Mouse (Mus musculus) neural tube, embryonic 13.5 days (tissue): Measurements from ENCODE around the gene Eci2. TPM values are rescaled to one million over a fixed set of nuclear protein-coding genes. Genes with fewer than 3 reads are reported as not detected.
"Not testable (repeated sequence)": the region's sequence is repeated elsewhere in the genome, so short reads cannot be mapped to it uniquely, and the experiment has no call there.

Experiments
- ATAC-seq: fragments of 200-750 bp; cut with Nextera tagmentation; 2 replicates; pipeline ENCODE4 v1.8.0; 2017; ENCODE audit warnings: low read depth, mild to moderate bottlenecking, moderate TSS enrichment, moderate library complexity
- H3K27ac ChIP-seq: fragments of 300-500 bp; sonication (generic); replicated peaks from 2 replicates; pipeline ENCODE4 v1.5.1; 2015; ENCODE audit warnings: moderate library complexity, mild to moderate bottlenecking, inconsistent platforms
- H3K27me3 ChIP-seq: fragments of 300-500 bp; sonication (generic); 2 replicates; pipeline ENCODE4 v1.6.1; 2015; ENCODE audit warnings: mild to moderate bottlenecking, inconsistent platforms
- H3K36me3 ChIP-seq: fragments of 300-500 bp; sonication (generic); 2 replicates; pipeline ENCODE4 v1.6.1; 2015; ENCODE audit warnings: mild to moderate bottlenecking, inconsistent platforms
- H3K4me1 ChIP-seq: fragments of 300-500 bp; sonication (generic); replicated peaks from 2 replicates; pipeline ENCODE4 v1.6.1; 2015; ENCODE audit warnings: inconsistent platforms
- H3K4me2 ChIP-seq: fragments of 300-500 bp; sonication (generic); 2 replicates; pipeline ENCODE4 v1.6.1; 2015; ENCODE audit warnings: inconsistent platforms, mild to moderate bottlenecking, moderate library complexity
- H3K4me3 ChIP-seq: fragments of 300-500 bp; sonication (generic); 2 replicates; pipeline ENCODE4 v1.5.1; 2015; ENCODE audit warnings: mild to moderate bottlenecking, inconsistent platforms
- H3K9ac ChIP-seq: fragments of 300-500 bp; sonication (generic); 2 replicates; pipeline ENCODE4 v1.6.1; 2015; ENCODE audit warnings: moderate library complexity, mild to moderate bottlenecking, inconsistent platforms
- H3K9me3 ChIP-seq: fragments of 300-500 bp; sonication (generic); 2 replicates; pipeline ENCODE4 v1.6.1; 2016; ENCODE audit warnings: inconsistent platforms
- WGBS: fragments of 180-500 bp; shearing (Covaris S2); methylation state at CpG from one replicate; pipeline ENCODE4 v1.1.7; 2015; 5-methylcytosine and 5-hydroxymethylcytosine counted together
- polyA plus RNA-seq: library from polyadenylated mRNA; unstranded; fragments of >200 nt; fragmentation: Nextera tagmentation; extraction: Ambion mirVana; gene quantifications from 2 replicates; pipeline ENCODE4 v1.2.1, GENCODE M21; 2015

Gene Eci2
- polyA plus RNA-seq, 1 experiment from 2014 or later = 127 TPM

GRCm38 (mm10) chr13:35028365-35028764 is 1.5 kb upstream of the Eci2 start:
- 89% methylated on average over 3 of the region's 3 CpGs for WGBS
- Histone ChIP-seq H3K9ac (no peak overlapping the region), H3K36me3 (no peaks in the 10 kb centered on the region)

GRCm38 (mm10) chr13:35023401-35023800 is 3.5 kb downstream of the Eci2 start:
- not testable (repeated sequence) for H3K4me2 ChIP-seq, H3K27me3 ChIP-seq, H3K4me3 ChIP-seq, H3K9me3 ChIP-seq, H3K4me1 ChIP-seq, ATAC-seq, H3K27ac ChIP-seq, H3K9ac ChIP-seq, H3K36me3 ChIP-seq
- WGBS = 61% methylated on average over 1 of the region's 1 CpGs

More at GRCm38 (mm10) chr13:35028365-35028764, 1.5 kb upstream of the Eci2 start:
- H3K4me1 ChIP-seq = peaks cover 3% of the 10 kb centered on the region
- no peak overlapping the region for H3K27ac ChIP-seq
- no peak overlapping the region for H3K4me2 ChIP-seq
- H3K27me3 ChIP-seq = no peaks in the 10 kb centered on the region
- H3K9me3 ChIP-seq = no peaks in the 10 kb centered on the region
- no peak overlapping the region for H3K4me3 ChIP-seq
- ATAC-seq = no peak

- H3K27ac ChIP-seq = no peak overlapping the region
- H3K36me3 ChIP-seq = no peaks in the 10 kb centered on the region
- H3K4me2 ChIP-seq = no peak overlapping the region
- WGBS = 72% methylated on average over 3 of the region's 3 CpGs
- ATAC-seq = no peak
- no peak overlapping the region for H3K9ac ChIP-seq
- H3K27me3 ChIP-seq = no peaks in the 10 kb centered on the region
- H3K4me3 ChIP-seq = no peak overlapping the region
- H3K9me3 ChIP-seq = no peaks in the 10 kb centered on the region
- H3K4me1 ChIP-seq = no peaks in the 10 kb centered on the region
Measured at GRCm38 (mm10) chr13:35020383-35020782, 6.5 kb downstream of the Eci2 start.

- Histone ChIP-seq H3K9ac (no peak overlapping the region), H3K4me3 (no peak overlapping the region), H3K4me1 (no peaks in the 10 kb centered on the region), H3K27me3 (no peaks in the 10 kb centered on the region), H3K36me3 (no peaks in the 10 kb centered on the region), H3K27ac (no peak overlapping the region), H3K4me2 (no peak overlapping the region), H3K9me3 (0 out of 2 replicates have a peak, but pooled peaks cover 5% of the 10 kb centered on the region)
- 86% methylated on average over 7 of the region's 7 CpGs for WGBS
- no peak for ATAC-seq
Measured at GRCm38 (mm10) chr13:35018866-35019536, 7.9 kb downstream of the Eci2 start.

GRCm38 (mm10) chr13:35017392-35017791 is 9.5 kb downstream of the Eci2 start:
- Histone ChIP-seq H3K27ac (no peak overlapping the region), H3K36me3 (no peaks in the 10 kb centered on the region), H3K4me3 (no peak overlapping the region), H3K4me2 (no peak overlapping the region), H3K27me3 (no peaks in the 10 kb centered on the region), H3K9ac (no peak overlapping the region), H3K9me3 (0 out of 2 replicates have a peak, but pooled peaks cover 5% of the 10 kb centered on the region), H3K4me1 (no peaks in the 10 kb centered on the region)
- no peak for ATAC-seq
- WGBS = 85% methylated on average over 6 of the region's 6 CpGs

- no peaks in the 10 kb centered on the region for H3K4me1 ChIP-seq
- no peaks in the 10 kb centered on the region for H3K27me3 ChIP-seq
- no peak for ATAC-seq
- H3K9ac ChIP-seq = no peak overlapping the region
- WGBS = 100% methylated on average over 1 of the region's 1 CpGs
- H3K27ac ChIP-seq = no peak overlapping the region
- H3K36me3 ChIP-seq = no peaks in the 10 kb centered on the region
- H3K9me3 ChIP-seq = 0 out of 2 replicates have a peak, but pooled peaks cover 5% of the 10 kb centered on the region
- no peak overlapping the region for H3K4me2 ChIP-seq
- H3K4me3 ChIP-seq = no peak overlapping the region
Measured at GRCm38 (mm10) chr13:35016067-35016466, 10.8 kb downstream of the Eci2 start.

GRCm38 (mm10) chr13:34995925-34996324 is 31.0 kb downstream of the Eci2 start:
- Histone ChIP-seq H3K27me3 (no peaks in the 10 kb centered on the region), H3K4me2 (no peak overlapping the region), H3K9me3 (0 out of 2 replicates have a peak, but pooled peaks cover 3% of the 10 kb centered on the region), H3K4me3 (no peak overlapping the region), H3K36me3 (no peaks in the 10 kb centered on the region), H3K27ac (no peak overlapping the region), H3K9ac (no peak overlapping the region), H3K4me1 (peaks cover 33% of the 10 kb centered on the region)
- WGBS = 79% methylated on average over 2 of the region's 2 CpGs
- no peak for ATAC-seq

GRCm38 (mm10) chr13:34993983-34994811 is 32.7 kb downstream of the Eci2 start:
- Histone ChIP-seq H3K4me2 (peak overlapping the region; percentile 73), H3K9ac (peak overlapping the region; percentile 80), H3K36me3 (peaks cover 13% of the 10 kb centered on the region), H3K4me1 (peaks cover 33% of the 10 kb centered on the region), H3K9me3 (0 out of 2 replicates have a peak, but pooled peaks cover 3% of the 10 kb centered on the region), H3K27me3 (no peaks in the 10 kb centered on the region), H3K27ac (peak overlapping the region; percentile 83), H3K4me3 (peak overlapping the region; percentile 73)
- 1% methylated on average over 33 of the region's 33 CpGs for whole genome bisulfite sequencing
- ATAC-seq = peak; percentile 98

- H3K9ac ChIP-seq = peak overlapping the region; percentile 80
- peak; percentile 68 for ATAC-seq
- peak overlapping the region; percentile 73 for H3K4me2 ChIP-seq
- H3K4me1 ChIP-seq = peaks cover 33% of the 10 kb centered on the region
- H3K27me3 ChIP-seq = no peaks in the 10 kb centered on the region
- peaks cover 19% of the 10 kb centered on the region for H3K36me3 ChIP-seq
- no peaks in the 10 kb centered on the region for H3K9me3 ChIP-seq
- H3K4me3 ChIP-seq = peak overlapping the region; percentile 73
- 1% methylated on average over 22 of the region's 22 CpGs for WGBS
- peak overlapping the region; percentile 83 for H3K27ac ChIP-seq
Measured at GRCm38 (mm10) chr13:34993595-34993982, 33.3 kb downstream of the Eci2 start.

- Histone ChIP-seq H3K9ac (peak overlapping the region; percentile 80), H3K4me3 (peak overlapping the region; percentile 73), H3K27me3 (no peaks in the 10 kb centered on the region), H3K4me1 (peaks cover 33% of the 10 kb centered on the region), H3K9me3 (no peaks in the 10 kb centered on the region), H3K36me3 (peaks cover 24% of the 10 kb centered on the region), H3K27ac (no peak overlapping the region), H3K4me2 (peak overlapping the region; percentile 73)
- no peak for ATAC-seq
- 78% methylated on average over 4 of the region's 4 CpGs for whole genome bisulfite sequencing
Measured at GRCm38 (mm10) chr13:34993085-34993484, 33.8 kb downstream of the Eci2 start.

GRCm38 (mm10) chr13:34991581-34992273 is 35.2 kb downstream of the Eci2 start:
- 79% methylated on average over 4 of the region's 4 CpGs for WGBS

GRCm38 (mm10) chr13:34983479-34983878 is 43.4 kb downstream of the Eci2 start:
- not testable (repeated sequence) for H3K9ac ChIP-seq, H3K27ac ChIP-seq, ATAC-seq, H3K27me3 ChIP-seq, H3K4me1 ChIP-seq, H3K4me2 ChIP-seq, H3K4me3 ChIP-seq, H3K9me3 ChIP-seq
- 94% methylated on average over 1 of the region's 1 CpGs for WGBS
- H3K36me3 ChIP-seq = peaks cover 93% of the 10 kb centered on the region

More at GRCm38 (mm10) chr13:34991581-34992273, 35.2 kb downstream of the Eci2 start:
- no peak overlapping the region for H3K4me3 ChIP-seq
- H3K36me3 ChIP-seq = peaks cover 38% of the 10 kb centered on the region
- no peaks in the 10 kb centered on the region for H3K9me3 ChIP-seq
- no peak overlapping the region for H3K9ac ChIP-seq
- peaks cover 33% of the 10 kb centered on the region for H3K4me1 ChIP-seq
- ATAC-seq = no peak
- no peak overlapping the region for H3K4me2 ChIP-seq
- H3K27ac ChIP-seq = no peak overlapping the region
- no peaks in the 10 kb centered on the region for H3K27me3 ChIP-seq
